Mouse (Mus musculus) megakaryocyte, embryonic 14.5 days (primary cell): ENCODE results near the gene Dock2. TPM values are rescaled to one million over a fixed set of nuclear protein-coding genes. Genes with fewer than 3 reads are reported as not detected.

Experiments used
- H3K27me3 ChIP-seq: replicated peaks from 2 replicates; pipeline ENCODE3; 2012; ENCODE audit warnings: inconsistent platforms
- H3K36me3 ChIP-seq: replicated peaks from 2 replicates; pipeline ENCODE3; 2012; ENCODE audit warnings: low read length, inconsistent platforms, mixed read lengths
- H3K4me1 ChIP-seq: 2 replicates; pipeline ENCODE4 v1.6.1; 2012; ENCODE audit warnings: inconsistent platforms
- H3K4me3 ChIP-seq: replicated peaks from 2 replicates; pipeline ENCODE3; 2012; ENCODE audit warnings: moderate library complexity, mild to moderate bottlenecking, inconsistent platforms
- H3K9me3 ChIP-seq: 2 replicates; pipeline ENCODE4 v1.6.1; 2012; ENCODE audit warnings: inconsistent platforms
- FLI1 ChIP-seq: IDR thresholded peaks from 2 replicates; pipeline ENCODE4 v1.6.1; 2012; ENCODE audit warnings: low read length, inconsistent platforms, mixed read lengths
- GATA1 ChIP-seq: IDR thresholded peaks from 3 replicates; pipeline ENCODE4 v1.6.1; 2012; ENCODE audit warnings: mixed read lengths, low read length, inconsistent platforms, borderline replicate concordance
- polyA plus RNA-seq: library from polyadenylated mRNA; stranded (reverse); fragments of >175 nt; gene quantifications from 2 replicates; pipeline ENCODE4 v1.2.3, GENCODE M21; 2012; ENCODE audit warnings: low replicate concordance; ENCODE audit not compliant: insufficient read depth

Gene Dock2
- polyA plus RNA-seq, 1 experiment: 15.1 TPM

- no peak overlapping the region for H3K4me3 ChIP-seq
- no peak for TF ChIP-seq FLI1
- TF ChIP-seq GATA1: no peak
- no peaks in the 10 kb centered on the region for H3K36me3 ChIP-seq
- no peaks in the 10 kb centered on the region for H3K27me3 ChIP-seq
- H3K9me3 ChIP-seq: no peaks in the 10 kb centered on the region
- H3K4me1 ChIP-seq: peaks cover 5% of the 10 kb centered on the region; the same call in 1 of the 2 replicates
These were observed 398.5 kb downstream of the Dock2 start for GRCm38 (mm10) chr11:34385001-34385688.

- no peaks in the 10 kb centered on the region for H3K9me3 ChIP-seq
- H3K36me3 ChIP-seq: no peaks in the 10 kb centered on the region
- TF ChIP-seq GATA1: no peak
- TF ChIP-seq FLI1: no peak
- H3K27me3 ChIP-seq: no peaks in the 10 kb centered on the region
- H3K4me1 ChIP-seq: peaks cover 5% of the 10 kb centered on the region; the same call in 1 of the 2 replicates
- H3K4me3 ChIP-seq: no peak overlapping the region
These were observed 399.5 kb downstream of the Dock2 start for GRCm38 (mm10) chr11:34384178-34384577.

GRCm38 (mm10) chr11:34383501-34383900, 400.2 kb downstream of the Dock2 start:
- TF ChIP-seq FLI1: no peak
- TF ChIP-seq GATA1: no peak
- H3K4me3 ChIP-seq: no peak overlapping the region
- peaks cover 5% of the 10 kb centered on the region; the same call in 1 of the 2 replicates for H3K4me1 ChIP-seq
- H3K36me3 ChIP-seq: no peaks in the 10 kb centered on the region
- no peaks in the 10 kb centered on the region for H3K9me3 ChIP-seq
- no peaks in the 10 kb centered on the region for H3K27me3 ChIP-seq

- TF ChIP-seq GATA1 (no peak), FLI1 (no peak)
- H3K4me3 ChIP-seq: no peak overlapping the region
- H3K36me3 ChIP-seq: no peaks in the 10 kb centered on the region
- H3K27me3 ChIP-seq: no peaks in the 10 kb centered on the region
- no peaks in the 10 kb centered on the region for H3K9me3 ChIP-seq
- no peaks in the 10 kb centered on the region for H3K4me1 ChIP-seq
These were observed 406.0 kb downstream of the Dock2 start for GRCm38 (mm10) chr11:34377649-34378048.

GRCm38 (mm10) chr11:34375557-34375956, 408.1 kb downstream of the Dock2 start:
- TF ChIP-seq FLI1 (no peak), GATA1 (no peak)
- H3K4me3 ChIP-seq: no peak overlapping the region
- H3K4me1 ChIP-seq: 0 out of 2 replicates have a peak, but pooled peaks cover 3% of the 10 kb centered on the region
- H3K27me3 ChIP-seq: no peaks in the 10 kb centered on the region
- no peaks in the 10 kb centered on the region for H3K9me3 ChIP-seq
- no peaks in the 10 kb centered on the region for H3K36me3 ChIP-seq

- peaks cover 1% of the 10 kb centered on the region for H3K36me3 ChIP-seq
- TF ChIP-seq FLI1: no peak
- TF ChIP-seq GATA1: no peak
- H3K27me3 ChIP-seq: no peaks in the 10 kb centered on the region
- H3K4me3 ChIP-seq: no peak overlapping the region
- peaks cover 2% of the 10 kb centered on the region for H3K9me3 ChIP-seq
- 0 out of 2 replicates have a peak, but pooled peaks cover 3% of the 10 kb centered on the region for H3K4me1 ChIP-seq
These were observed 411.5 kb downstream of the Dock2 start for GRCm38 (mm10) chr11:34372224-34372623.

GRCm38 (mm10) chr11:34356109-34356508, 427.6 kb downstream of the Dock2 start:
- TF ChIP-seq FLI1: no peak
- no peak for TF ChIP-seq GATA1
- H3K36me3 ChIP-seq: no peaks in the 10 kb centered on the region

GRCm38 (mm10) chr11:34355406-34355805, 428.3 kb downstream of the Dock2 start:
- TF ChIP-seq FLI1 (no peak), GATA1 (no peak)
- Histone ChIP-seq H3K27me3 (no peaks in the 10 kb centered on the region), H3K4me1 (no peaks in the 10 kb centered on the region), H3K4me3 (no peak overlapping the region), H3K9me3 (no peaks in the 10 kb centered on the region), H3K36me3 (no peaks in the 10 kb centered on the region)

More at GRCm38 (mm10) chr11:34356109-34356508, 427.6 kb downstream of the Dock2 start:
- Histone ChIP-seq H3K4me1 (no peaks in the 10 kb centered on the region), H3K4me3 (no peak overlapping the region), H3K27me3 (no peaks in the 10 kb centered on the region), H3K9me3 (no peaks in the 10 kb centered on the region)

- Histone ChIP-seq H3K4me1 (no peaks in the 10 kb centered on the region), H3K4me3 (no peak overlapping the region), H3K36me3 (no peaks in the 10 kb centered on the region), H3K27me3 (no peaks in the 10 kb centered on the region), H3K9me3 (no peaks in the 10 kb centered on the region)
- TF ChIP-seq FLI1 (no peak), GATA1 (no peak)
These were observed 434.1 kb downstream of the Dock2 start for GRCm38 (mm10) chr11:34349453-34350056.

- H3K9me3 ChIP-seq: no peaks in the 10 kb centered on the region
- no peaks in the 10 kb centered on the region for H3K27me3 ChIP-seq
- no peak for TF ChIP-seq FLI1
- no peak for TF ChIP-seq GATA1
- no peak overlapping the region for H3K4me3 ChIP-seq
- H3K36me3 ChIP-seq: no peaks in the 10 kb centered on the region
- no peaks in the 10 kb centered on the region for H3K4me1 ChIP-seq
These were observed 435.3 kb downstream of the Dock2 start for GRCm38 (mm10) chr11:34348287-34348918.
